Mouse (Mus musculus) ovary, adult 18-20 months (tissue): ENCODE results near the gene Pef1.

ENCODE experiments used
- DNase-seq: peaks from one replicate; pipeline ENCODE4 v3.0.0; 2022; ENCODE audit warnings: low spot score, mixed read lengths

The Pef1 gene

DNA sequence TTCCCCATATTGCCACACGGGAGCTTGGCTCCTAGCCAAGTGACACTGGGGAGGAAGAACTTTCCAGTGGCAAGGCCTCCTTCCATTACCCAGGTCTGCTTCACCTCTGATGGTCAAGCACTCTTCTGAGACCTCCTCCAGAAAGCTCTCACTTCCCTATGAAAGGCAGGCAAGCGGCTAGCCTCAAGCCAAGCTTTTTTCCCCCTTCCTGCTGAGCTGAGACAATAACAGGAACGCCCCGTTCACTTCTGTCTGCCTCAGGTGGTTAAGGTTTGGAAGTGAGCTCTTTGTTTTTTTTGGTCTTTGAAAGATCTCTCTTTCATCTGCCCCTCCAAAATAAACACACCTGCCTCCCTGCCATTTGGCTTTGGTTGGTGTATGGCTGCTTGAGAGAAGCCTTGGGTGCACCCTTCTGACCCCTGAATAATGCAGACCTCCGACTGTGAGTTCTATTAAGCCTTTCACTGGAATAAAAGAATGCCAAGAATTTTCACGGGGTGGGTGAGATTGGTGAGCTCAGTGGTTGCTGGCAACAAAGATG is at the start of gene Pef1:
TSS of gene Pef1 (plus strand) at position 448 of the 541 bp plus-strand sequence.
- DNase-seq: no peak

DNA sequence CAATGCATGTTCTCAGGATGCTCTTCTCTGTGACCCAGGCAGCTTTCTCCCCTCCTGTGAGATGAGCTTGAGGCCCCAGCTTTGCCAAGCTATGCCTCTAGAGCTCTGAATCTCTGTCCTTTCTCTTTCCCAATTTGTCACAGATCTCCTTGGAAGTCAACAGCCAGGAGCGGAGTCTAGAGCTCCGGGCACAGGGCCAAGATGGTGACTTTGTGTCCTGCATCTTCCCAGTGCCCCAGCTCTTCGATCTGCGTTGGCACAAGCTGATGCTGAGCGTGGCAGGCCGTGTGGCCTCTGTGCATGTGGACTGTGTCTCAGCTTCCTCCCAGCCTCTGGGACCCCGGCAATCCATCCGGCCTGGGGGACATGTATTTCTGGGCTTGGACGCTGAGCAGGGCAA is 49.2 kb upstream of the Pef1 start:
- DNase-seq: no peak

DNA sequence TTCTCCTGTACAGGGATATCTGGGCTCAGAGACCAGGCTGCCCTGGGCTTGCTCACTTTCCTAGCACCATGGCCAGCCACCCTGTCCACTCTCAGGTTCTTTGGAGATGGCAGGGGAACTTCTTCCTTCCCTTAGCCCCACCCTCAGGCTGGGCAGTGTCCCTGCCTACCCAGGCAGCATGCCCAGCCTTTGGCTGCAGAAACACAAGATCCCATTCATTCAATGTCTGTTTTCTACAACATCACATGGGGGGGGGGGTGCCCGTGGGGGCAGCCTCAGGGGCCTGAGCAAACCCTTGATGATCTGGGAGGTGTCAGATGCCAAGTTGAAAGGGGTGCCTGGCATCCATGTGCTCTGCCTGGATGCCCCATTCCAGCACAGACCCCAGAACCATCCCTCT is 47.6 kb upstream of the Pef1 start:
- DNase-seq: no peak

DNA sequence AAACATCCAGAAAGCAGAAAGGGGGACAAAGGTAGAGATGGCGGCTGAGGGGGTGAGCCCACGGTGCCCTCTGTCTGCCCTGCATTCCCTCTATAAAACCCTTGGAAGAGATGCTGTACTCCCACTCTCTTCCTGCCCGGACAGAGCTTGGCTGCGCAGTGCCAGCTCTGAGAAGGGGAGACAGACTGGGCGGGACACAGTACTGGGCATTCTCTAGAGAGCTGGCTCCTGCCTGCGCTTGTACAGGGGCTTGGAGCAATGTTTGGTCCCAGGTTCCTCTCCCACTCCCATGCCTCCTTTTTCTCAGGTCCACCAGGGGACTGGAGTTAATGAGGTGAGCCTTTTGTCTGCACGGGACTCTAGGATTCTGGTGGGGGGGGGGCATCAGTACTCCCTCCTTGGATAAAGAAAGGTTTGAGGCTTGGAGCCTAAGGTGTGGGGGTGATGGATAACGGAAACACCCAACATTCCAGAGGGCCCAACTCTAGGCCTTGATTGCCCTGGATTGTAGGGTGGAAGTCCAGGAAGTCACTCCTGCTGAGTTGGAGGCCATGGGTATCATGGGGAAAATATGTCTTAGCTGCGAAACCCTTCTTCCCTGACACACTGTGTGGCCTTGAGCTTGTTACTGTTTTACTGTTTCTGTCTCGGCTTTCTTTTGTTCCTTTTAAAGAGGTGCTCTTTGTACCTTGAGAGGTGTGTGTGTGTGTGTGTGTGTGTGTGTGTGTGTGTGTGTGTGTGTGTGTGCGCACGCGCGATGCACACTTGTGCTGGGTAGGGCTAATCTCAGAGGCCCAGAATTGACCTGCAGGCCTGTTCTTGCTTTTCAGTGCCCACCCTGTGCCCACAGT is 47.0 kb upstream of the Pef1 start:
- no peak for DNase-seq

DNA sequence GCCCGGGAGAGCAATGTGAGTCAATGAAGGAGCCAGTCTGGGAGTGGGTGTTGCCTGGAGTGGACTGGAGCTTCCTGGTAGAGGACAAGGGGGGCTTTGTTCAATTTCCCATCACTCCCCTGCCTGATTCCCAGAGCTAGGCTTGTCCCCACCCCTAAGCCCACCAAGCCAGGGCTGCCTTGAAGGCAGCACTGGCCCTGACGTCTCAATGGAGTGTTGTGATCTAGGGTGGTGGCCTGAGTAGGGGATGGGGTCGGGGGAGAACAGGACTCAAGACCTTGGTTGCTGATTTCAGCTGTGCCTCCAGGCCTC is 46.4 kb upstream of the Pef1 start:
- DNase-seq: no peak

DNA sequence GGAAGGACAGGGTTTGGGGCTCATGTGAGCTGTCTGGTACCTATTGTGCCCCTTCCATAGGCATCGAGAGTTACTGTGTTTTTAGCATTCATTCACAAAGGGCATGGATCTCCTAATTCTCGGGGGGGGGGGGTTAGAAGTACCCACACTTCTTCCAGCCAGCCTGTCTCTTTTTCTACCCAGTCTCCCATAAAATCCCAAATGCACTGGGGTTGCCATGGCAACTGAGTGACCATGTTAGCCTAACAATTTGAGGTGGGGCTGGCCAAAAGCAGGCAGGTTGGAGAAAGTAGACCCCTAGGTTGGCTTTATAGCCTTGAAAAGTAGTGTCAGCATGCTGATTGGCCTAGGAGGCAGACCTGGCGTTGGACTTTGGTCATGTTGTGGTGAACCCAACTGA is 45.9 kb upstream of the Pef1 start:
- DNase-seq: no peak

DNA sequence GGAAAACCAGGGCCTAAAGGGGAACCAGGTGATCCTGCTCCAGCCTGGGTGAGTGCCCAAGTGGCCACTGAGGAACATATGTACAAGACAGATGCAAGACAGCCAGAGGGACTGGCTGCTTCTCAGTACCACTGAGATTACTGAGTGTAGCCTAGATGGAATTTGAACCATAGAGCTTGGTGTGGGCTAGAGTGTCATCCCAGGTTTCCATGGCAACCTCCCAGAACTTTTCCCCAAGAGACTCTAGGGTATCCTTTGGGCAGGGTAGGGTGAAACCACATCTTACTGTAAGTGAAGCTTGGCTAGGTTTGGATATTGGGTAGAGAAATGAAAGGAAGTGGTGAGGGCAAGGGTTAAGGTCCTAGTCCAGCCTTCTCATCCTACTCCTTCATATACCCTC is 41.4 kb upstream of the Pef1 start:
- DNase-seq: no peak

DNA sequence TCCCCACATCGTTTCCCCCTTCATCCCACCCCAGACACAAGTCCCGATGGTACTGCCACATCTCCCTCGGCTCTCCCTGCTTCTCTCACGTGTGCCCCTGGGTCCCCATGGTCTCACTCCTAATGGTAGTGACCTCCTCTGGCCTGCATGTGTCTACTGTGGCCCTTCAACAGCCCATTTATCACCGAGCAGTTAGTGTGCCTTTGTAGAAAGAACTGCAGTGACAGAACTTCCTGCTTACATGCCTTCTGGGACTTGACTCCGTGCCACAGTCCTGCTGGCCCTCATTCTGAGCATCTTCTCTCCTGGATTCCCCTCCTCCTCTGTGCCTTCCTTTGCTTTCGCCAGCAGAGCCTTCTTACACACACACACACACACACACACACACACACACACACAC is 39.2 kb upstream of the Pef1 start:
- no peak for DNase-seq

DNA sequence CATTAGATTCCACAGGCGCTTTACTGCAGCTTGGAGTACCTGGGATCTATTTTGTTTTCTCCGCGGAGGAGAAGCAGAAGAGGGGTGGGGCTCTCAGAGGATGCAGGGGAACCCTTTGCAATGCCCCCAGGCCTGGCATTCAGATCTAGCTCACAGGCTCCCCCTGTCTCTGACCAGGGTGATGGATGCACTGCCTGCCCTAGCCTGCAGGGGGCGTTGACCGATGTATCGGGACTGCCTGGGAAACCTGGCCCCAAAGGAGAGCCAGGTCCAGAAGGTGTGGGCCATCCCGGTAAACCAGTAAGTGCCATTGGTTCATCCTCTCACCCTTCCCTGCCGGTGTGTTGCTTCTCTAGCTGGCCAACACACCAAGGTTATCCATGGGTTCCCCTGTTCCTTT is 35.5 kb upstream of the Pef1 start:
- DNase-seq: no peak

DNA sequence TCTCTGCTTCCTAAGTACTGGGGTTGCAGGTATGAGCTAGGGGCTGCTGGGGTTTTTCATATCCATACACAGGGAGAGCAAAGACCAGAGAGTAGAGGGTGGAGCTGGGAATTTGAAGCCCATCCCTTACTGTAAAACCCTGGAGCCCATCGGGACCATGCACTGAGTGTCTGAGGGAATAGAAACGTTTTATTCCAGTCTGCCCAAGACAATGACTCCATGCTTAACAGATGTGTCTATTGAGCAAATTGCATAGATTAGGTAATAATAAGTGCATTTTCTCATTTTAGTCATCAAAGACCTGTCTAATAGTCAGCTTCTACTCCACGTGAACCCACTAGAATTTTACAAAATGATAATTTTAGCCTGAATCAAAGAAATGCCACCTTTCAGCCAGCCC is 31.8 kb upstream of the Pef1 start:
- DNase-seq: no peak

DNA sequence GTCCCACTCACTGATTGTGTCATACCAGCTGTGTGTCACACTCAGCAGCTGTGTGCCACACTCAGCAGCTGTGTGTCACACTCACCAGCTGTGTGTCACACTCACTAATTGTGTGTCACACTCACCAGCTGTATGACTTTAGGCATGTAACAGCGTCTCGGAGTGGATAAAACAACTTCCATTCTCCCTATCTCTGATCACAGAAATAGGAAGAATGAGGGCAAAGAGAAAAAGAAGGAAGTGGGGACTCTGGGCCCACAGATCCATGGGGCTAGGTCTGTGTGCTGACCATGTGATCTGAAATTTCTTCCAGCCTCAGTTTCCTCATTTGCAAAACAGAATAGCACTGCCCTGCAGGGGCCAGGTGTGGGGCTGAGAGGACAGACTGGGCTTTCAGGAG is 30.6 kb upstream of the Pef1 start:
- no peak for DNase-seq

DNA sequence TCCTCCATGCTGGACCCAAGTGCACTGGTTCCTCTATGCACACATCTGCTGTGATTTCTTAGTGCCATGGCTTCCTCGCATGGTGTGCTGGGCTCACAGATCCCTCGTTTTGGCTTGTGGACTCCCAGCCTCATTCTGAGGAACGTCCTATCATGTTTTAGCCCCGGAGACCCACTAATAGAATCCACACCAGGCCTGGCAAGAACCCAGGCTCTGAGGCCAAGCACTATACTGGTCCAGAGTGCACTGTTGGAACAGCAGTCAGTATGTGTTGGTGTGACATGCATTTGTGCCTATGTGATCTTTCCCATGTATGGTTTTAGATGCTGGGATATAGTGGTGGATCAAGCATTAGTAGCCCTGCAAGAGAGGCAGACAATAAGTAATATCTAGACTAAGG is 29.0 kb upstream of the Pef1 start:
- no peak for DNase-seq

DNA sequence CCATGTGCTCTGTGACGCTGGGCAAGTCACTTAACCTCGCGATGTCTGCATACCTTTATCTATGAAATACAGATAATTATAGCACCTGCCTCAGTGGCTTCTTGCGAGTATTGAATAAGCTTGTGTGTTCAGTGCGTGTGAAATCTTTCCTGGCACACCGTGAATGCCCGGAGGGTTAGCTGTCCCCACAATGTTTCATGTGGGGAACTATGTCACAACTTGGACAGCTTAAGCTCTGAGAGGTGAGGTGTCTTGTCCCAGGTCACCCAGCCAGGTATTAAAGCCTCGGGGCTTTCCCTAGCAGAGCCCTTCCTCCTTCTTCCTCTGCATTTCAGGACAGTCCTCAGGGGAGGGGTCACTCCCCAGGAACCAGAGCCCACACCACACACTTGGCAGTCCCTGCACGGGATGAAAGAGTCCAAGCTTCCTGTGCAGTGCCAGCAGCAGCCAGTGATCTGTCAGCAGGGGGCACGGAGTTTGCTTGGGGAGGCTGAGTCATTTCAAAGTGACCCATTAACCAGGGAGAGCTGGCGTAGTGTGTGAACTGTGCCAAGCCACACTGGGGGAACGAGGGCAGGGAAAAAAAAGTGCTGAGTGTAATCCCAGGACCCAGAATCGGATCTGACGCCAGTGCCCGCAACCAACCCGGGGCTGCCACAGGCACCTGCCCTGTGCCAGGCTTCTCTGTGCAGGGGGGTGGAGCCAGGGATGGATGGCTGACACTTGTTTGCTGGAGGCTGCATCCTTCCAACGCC is 27.4 kb upstream of the Pef1 start:
- peak; percentile 30 for DNase-seq

DNA sequence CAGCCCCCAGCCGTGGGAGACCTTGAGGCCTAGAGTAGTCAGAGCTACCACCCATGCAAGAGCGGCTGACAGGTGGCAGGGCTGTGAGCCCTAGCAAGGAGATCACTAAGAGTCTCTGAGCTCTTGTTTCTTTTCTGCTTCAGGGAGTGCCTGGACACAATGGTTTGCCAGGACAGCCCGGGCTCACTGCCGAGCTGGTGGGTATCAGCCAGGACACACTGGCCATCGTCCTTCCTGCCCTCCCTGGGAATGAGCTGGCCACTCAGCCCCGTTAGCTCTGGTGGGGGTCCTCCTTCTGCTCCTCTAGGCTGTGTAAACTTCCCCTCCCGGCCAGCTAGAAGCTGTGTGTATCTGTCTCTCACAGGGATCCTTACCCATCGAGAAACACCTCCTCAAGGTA is 25.5 kb upstream of the Pef1 start:
- DNase-seq: no peak

DNA sequence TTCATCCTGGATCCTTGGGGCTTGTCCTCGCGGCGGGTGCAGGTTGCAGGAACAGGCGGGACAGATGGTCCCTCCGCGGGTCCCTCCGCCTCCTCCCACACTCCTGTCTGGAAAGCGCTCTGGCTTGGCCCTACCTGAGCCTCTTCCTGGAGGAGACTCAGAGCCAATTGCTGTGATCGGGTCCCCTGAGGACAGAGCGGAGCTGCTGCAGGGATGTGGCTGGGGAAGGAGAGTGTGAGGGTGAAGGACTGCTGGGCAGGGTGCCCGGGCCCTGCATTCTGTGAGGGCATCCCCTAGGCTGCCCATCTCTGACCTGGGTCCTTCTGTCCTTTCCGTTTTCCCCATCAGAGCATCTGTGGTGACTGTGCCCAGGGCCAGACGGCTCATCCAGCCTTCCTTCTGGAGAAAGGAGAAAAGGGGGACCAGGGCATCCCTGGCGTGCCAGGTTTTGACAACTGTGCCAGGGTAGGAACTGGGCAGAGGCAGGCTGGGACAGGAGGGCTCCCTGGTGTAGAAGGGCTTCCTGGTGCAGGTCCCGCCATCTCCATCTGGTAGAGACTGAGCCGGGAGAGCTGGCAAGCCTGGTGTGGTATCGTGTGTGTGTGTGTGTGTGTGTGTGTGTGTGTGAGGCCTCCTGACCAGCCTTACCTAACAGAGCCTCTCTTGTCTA is 23.4 kb upstream of the Pef1 start:
- no peak for DNase-seq

DNA sequence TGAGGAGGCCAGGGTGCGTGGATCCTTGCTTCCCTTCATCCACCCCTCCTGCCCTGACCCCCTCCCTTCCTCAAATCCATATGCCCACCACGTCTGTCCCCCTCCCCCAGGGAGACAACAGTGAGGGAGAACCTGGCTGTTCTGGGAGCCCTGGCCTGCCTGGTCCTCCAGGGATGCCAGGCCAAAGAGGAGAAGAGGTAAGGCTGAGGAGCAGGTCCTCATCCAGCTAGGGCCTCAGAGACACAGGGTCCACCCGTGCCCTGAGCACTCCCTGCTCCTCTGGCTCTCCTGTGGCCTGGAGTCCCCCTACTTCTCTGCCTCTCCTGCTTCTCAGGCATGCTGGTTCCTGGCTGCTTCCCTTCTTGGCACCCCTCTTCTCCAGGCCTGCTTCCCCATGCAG is 22.8 kb upstream of the Pef1 start:
- no peak for DNase-seq

DNA sequence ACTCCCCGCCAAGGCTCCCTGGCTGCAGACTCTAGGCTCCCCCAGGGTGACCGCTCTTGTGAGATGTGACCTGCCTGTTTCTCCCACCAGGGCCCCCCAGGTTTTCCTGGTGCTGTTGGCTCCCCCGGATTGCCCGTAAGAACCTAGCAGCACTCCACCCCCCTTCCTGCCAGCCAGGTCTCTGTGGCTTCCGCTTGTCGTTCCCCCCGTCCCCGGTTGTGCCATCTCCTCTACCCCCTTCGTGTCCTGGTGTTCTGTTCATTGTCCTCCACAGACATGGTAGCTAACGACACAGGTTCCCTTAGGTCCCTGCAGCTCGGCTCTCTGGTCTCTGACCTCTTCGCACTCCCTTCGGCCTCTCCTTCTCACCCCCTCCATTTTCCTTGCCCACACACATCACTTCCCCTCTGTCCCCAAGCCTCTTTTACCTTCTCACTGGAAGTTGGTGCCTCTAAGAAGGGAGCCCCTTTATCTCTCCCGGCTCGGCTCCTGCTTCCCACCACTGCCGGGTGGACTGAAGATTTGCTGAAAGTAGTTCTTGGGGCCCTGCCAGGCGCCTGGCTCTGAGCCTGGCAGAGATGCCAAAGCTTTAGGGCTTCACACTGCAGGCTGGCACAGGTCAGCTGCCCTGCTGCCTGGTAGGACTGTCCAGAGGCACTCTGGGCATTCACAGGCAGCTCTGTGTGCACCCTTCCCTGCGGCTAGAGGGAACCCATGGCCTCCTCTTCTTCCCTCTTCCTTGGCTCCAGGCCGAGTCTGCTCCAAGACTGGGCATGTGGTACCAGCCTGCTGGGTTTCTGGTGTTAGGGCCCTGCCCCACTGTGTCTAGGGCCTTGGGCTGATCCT is 20.8 kb upstream of the Pef1 start:
- peak; percentile 47 for DNase-seq

DNA sequence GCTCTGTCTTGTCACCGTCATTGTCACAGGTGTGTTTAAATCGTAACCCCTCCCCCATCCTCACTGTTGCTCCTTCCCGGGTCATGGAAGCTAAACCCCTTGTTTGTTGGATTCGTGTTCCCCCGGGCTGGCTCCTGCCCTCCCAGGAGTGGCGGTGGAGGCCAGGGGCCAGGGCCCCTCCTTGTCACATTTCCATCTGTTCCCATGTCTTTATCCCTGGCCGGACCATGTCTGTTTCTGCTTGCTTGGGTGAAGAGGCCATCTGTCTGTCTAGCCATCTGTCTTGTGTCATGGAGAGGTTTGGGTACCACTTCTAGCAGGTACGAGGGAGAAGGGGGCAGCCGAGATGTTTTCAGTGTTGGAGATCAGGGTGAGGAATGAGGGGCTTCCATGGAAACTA is 20.1 kb upstream of the Pef1 start:
- DNase-seq: no peak

DNA sequence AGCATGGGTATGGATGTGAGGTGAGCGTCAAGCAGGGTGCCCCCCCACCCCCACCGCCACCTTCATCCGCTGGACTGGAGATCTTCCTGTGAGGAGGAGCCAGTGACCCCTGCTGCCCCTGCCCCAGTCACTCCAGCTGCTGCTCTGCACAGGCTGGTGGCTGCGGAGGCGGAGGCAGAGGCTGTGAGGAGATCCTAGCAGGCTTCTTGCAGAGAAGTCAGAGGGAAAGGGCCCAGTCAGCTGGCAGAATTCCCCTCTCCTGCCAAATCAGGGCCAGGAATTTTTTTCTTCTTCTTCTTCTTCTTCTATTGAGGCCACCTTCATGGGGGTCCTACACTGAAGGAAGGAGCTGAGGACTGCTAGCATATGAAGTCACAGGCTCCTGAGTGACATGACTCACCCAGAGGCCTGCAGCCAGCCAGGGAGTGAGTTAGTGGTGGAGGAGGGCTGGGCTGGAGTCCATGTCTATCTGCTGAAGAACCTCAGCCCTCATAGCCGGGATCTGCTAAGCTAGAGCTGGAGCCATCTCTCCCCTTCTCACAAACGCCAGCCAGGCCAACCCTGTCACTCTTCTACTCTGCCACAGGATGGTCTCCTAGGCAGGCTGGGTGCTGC is 17.9 kb upstream of the Pef1 start:
- DNase-seq: peak; percentile 25

DNA sequence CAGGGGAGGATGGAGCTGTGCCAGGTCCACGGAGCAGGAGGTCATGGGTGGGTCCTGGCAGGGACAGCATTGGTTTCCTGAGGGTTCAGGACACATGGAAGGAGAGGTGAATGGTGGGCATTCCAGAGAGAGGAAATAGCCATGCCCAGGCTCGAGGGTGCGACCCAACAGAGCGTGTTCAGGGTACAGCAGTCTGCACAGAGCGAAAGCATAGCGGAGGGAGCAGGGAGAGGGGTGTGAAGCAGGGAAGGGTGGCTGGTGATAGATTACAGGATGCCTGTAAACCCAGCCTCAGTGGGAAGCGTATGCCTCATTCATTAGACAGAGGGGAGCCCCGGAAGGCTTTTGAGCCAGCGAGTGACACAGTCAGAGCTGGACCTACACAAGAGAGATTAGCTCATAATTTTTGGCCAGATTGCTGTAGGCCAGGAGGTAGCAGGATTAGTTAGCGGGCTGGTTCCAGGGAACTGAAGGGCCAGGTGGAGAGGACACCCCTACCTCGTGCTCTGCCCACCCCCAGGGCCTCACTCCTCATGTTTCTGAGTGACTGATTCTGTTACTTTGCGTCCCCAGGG is 17.0 kb upstream of the Pef1 start:
- DNase-seq: no peak

DNA sequence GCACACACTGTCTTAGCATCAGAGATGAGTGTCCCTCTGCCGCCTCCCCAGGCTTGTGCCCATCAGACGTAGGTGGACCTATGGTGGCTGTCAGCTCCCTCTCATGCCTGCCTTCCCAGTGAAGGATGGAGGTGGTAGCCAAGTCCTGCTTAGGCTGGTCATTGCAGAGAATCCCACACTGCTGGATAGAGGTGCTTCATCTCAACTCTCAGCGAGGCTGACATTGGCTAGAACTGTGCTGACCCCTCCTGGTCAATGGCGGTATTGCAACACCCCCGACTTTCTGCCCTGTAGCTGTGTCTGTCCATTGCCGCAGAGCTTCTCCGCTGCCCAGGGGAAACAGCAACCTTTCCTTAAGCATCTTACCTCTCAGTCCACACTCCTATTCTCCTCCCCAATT is 15.1 kb upstream of the Pef1 start:
- peak; percentile 67 for DNase-seq
